Mouse (Mus musculus) lung, embryonic 14.5 days (tissue): ENCODE measurements around the gene Zbtb49. TPM values are rescaled to one million over a fixed set of nuclear protein-coding genes. Genes with fewer than 3 reads are reported as not detected.

Experiments
- ATAC-seq: fragments of 200-750 bp; cut with Nextera tagmentation; 2 replicates; pipeline ENCODE4 v1.8.0; 2017; ENCODE audit warnings: mild to moderate bottlenecking, moderate TSS enrichment, moderate library complexity; ENCODE audit not compliant: insufficient read depth
- DNase-seq: peaks from one replicate; pipeline ENCODE4 v3.0.0-alpha.2; 2015
- H3K27ac ChIP-seq: fragments of 300-500 bp; sonication (generic); 2 replicates; pipeline ENCODE4 v1.5.1; 2014; ENCODE audit warnings: low read depth, mild to moderate bottlenecking, moderate library complexity
- H3K27me3 ChIP-seq: fragments of 300-500 bp; sonication (generic); 2 replicates; pipeline ENCODE4 v1.6.1; 2014; ENCODE audit warnings: low read length, control low read depth; ENCODE audit not compliant: insufficient read depth
- H3K36me3 ChIP-seq: fragments of 300-500 bp; sonication (generic); 2 replicates; pipeline ENCODE4 v1.6.1; 2014; ENCODE audit warnings: control low read depth; ENCODE audit not compliant: insufficient read depth
- H3K4me1 ChIP-seq: fragments of 300-500 bp; sonication (generic); 2 replicates; pipeline ENCODE4 v1.6.1; 2014; ENCODE audit warnings: antibody characterized with exemption, control low read depth; ENCODE audit not compliant: insufficient read depth
- H3K4me2 ChIP-seq: fragments of 300-500 bp; sonication (generic); 2 replicates; pipeline ENCODE4 v1.6.1; 2014; ENCODE audit warnings: mild to moderate bottlenecking
- H3K4me3 ChIP-seq: fragments of 300-500 bp; sonication (generic); 2 replicates; pipeline ENCODE4 v1.5.1; 2014; ENCODE audit warnings: low read depth, low read length
- H3K9ac ChIP-seq: fragments of 300-500 bp; sonication (generic); 2 replicates; pipeline ENCODE4 v1.6.1; 2014
- H3K9me3 ChIP-seq: fragments of 300-500 bp; sonication (generic); 2 replicates; pipeline ENCODE4 v1.6.1; 2016; ENCODE audit warnings: low read depth, low read length, control low read depth
- CTCF ChIP-seq: IDR thresholded peaks from 2 replicates; pipeline ENCODE4 v1.5.1; 2016; ENCODE audit warnings: antibody characterized with exemption, low read depth
- whole genome bisulfite sequencing: fragments of 180-500 bp; shearing (Covaris S2); extraction: QIAGEN DNeasy Blood & Tissue Kit; methylation state at CpG from one replicate; pipeline ENCODE4 v1.1.7; 2014; 5-methylcytosine and 5-hydroxymethylcytosine counted together
- polyA plus RNA-seq: library from polyadenylated mRNA; unstranded; fragments of >200 nt; fragmentation: Nextera tagmentation; extraction: Ambion mirVana; gene quantifications from 2 replicates; pipeline ENCODE4 v1.2.1, GENCODE M21; 2014

Zbtb49 gene
- polyA plus RNA-seq, 1 experiment from 2014 or later: 14.9 TPM

- Histone ChIP-seq H3K27me3 (no peaks in the 10 kb centered on the region), H3K9ac (peak overlapping the region; percentile 87), H3K4me3 (peak overlapping the region; percentile 92), H3K36me3 (peaks cover 13% of the 10 kb centered on the region; the same call in 1 of the 2 replicates), H3K4me1 (peaks cover 6% of the 10 kb centered on the region), H3K9me3 (no peaks in the 10 kb centered on the region), H3K27ac (peak overlapping the region; percentile 46), H3K4me2 (peak overlapping the region; percentile 89)
- ATAC-seq (peak; percentile 83), DNase-seq (no peak)
- WGBS: under 1% methylated on average over 35 of the region's 35 CpGs
- no peak for TF ChIP-seq CTCF
Measured at GRCm38 (mm10) chr5:38219771-38220307, 418 bp downstream of the Zbtb49 start.

GRCm38 (mm10) chr5:38213009-38213408 lies 7.2 kb downstream of the Zbtb49 start:
- H3K36me3 ChIP-seq: peaks cover 58% of the 10 kb centered on the region
- no peaks in the 10 kb centered on the region for H3K4me1 ChIP-seq
- H3K27ac ChIP-seq: no peak overlapping the region
- no peak overlapping the region for H3K4me3 ChIP-seq
- 80% methylated on average over 6 of the region's 6 CpGs for WGBS
- no peak overlapping the region for H3K4me2 ChIP-seq
- DNase-seq (no peak), ATAC-seq (no peak)
- TF ChIP-seq CTCF: no peak
- H3K27me3 ChIP-seq: no peaks in the 10 kb centered on the region
- no peaks in the 10 kb centered on the region for H3K9me3 ChIP-seq
- no peak overlapping the region for H3K9ac ChIP-seq

- WGBS: 86% methylated on average over 8 of the region's 8 CpGs
- ATAC-seq (no peak), DNase-seq (no peak)
- Histone ChIP-seq H3K27ac (no peak overlapping the region), H3K4me3 (no peak overlapping the region), H3K4me2 (no peak overlapping the region), H3K9me3 (no peaks in the 10 kb centered on the region), H3K4me1 (no peaks in the 10 kb centered on the region), H3K9ac (no peak overlapping the region), H3K27me3 (no peaks in the 10 kb centered on the region), H3K36me3 (peaks cover 58% of the 10 kb centered on the region)
- no peak for TF ChIP-seq CTCF
Measured at GRCm38 (mm10) chr5:38211691-38212090, 8.6 kb downstream of the Zbtb49 start.

GRCm38 (mm10) chr5:38208985-38209384 lies 11.3 kb downstream of the Zbtb49 start:
- peaks cover 58% of the 10 kb centered on the region for H3K36me3 ChIP-seq
- no peak overlapping the region for H3K27ac ChIP-seq
- no peak for DNase-seq
- H3K4me2 ChIP-seq: no peak overlapping the region
- no peaks in the 10 kb centered on the region for H3K9me3 ChIP-seq
- H3K27me3 ChIP-seq: no peaks in the 10 kb centered on the region
- no peak for ATAC-seq
- WGBS: 65% methylated on average over 8 of the region's 8 CpGs
- H3K4me3 ChIP-seq: no peak overlapping the region
- TF ChIP-seq CTCF: no peak
- H3K9ac ChIP-seq: no peak overlapping the region
- H3K4me1 ChIP-seq: no peaks in the 10 kb centered on the region

- DNase-seq: no peak
- Histone ChIP-seq H3K36me3 (peaks cover 57% of the 10 kb centered on the region), H3K4me1 (no peaks in the 10 kb centered on the region), H3K4me2 (no peak overlapping the region), H3K4me3 (no peak overlapping the region), H3K9ac (no peak overlapping the region), H3K9me3 (no peaks in the 10 kb centered on the region), H3K27me3 (no peaks in the 10 kb centered on the region), H3K27ac (no peak overlapping the region)
- TF ChIP-seq CTCF: no peak
- no peak for ATAC-seq
- 84% methylated on average over 7 of the region's 7 CpGs for WGBS
Measured at GRCm38 (mm10) chr5:38205303-38205726, 14.9 kb downstream of the Zbtb49 start.

GRCm38 (mm10) chr5:38199686-38200085 lies 20.6 kb downstream of the Zbtb49 start:
- Histone ChIP-seq H3K9ac (no peak overlapping the region), H3K4me1 (no peaks in the 10 kb centered on the region), H3K36me3 (peaks cover 50% of the 10 kb centered on the region), H3K27me3 (no peaks in the 10 kb centered on the region), H3K27ac (no peak overlapping the region), H3K9me3 (no peaks in the 10 kb centered on the region), H3K4me2 (no peak overlapping the region), H3K4me3 (no peak overlapping the region)
- no peak for TF ChIP-seq CTCF
- WGBS: 89% methylated on average over 2 of the region's 2 CpGs
- ATAC-seq (no peak), DNase-seq (no peak)

- Histone ChIP-seq H3K9ac (no peak overlapping the region), H3K9me3 (no peaks in the 10 kb centered on the region), H3K4me2 (no peak overlapping the region), H3K27ac (no peak overlapping the region), H3K27me3 (no peaks in the 10 kb centered on the region), H3K4me3 (no peak overlapping the region), H3K36me3 (peaks cover 30% of the 10 kb centered on the region), H3K4me1 (no peaks in the 10 kb centered on the region)
- WGBS: 15% methylated on average over 7 of the region's 7 CpGs
- ATAC-seq (peak; percentile 74; the same call in 1 of the 2 replicates), DNase-seq (peak; percentile 93)
- TF ChIP-seq CTCF: peak; percentile 93
Measured at GRCm38 (mm10) chr5:38197482-38197823, 22.8 kb downstream of the Zbtb49 start.
